Mouse (Mus musculus): ENCODE measurements at regions not wholly inside any gene's neighbourhood (a gene's known extent, or its start where the extent isn't known, plus 50 kb on each side); places are given as distances from the start of the nearest gene placed in this dataset.

DNA sequence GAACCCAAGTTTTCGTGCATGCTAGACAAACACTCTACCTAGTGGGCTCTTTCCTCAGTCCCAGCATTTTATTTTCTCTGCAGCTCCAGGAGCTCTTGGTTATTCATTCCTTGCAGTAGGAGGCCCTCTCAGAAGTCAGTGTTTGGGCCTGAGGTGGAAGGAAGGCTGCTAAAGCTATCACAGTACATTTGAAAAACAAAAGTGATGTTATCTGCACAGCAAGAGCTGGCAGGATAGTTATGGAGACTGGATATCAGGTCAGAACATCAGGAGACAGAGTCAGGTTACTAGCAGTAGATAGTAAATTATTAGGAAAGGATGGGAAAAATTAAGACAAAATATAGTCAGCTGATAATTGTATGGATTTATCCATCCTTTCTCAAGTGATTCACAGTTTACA is 152.2 kb downstream of the Mtx2 start:
- no peaks in the 10 kb centered on the region for H3K36me3 ChIP-seq (ENCODE audit: control insufficient read depth, insufficient read depth, low read length)
- 95% methylated on average over 1 of the region's 1 CpGs for WGBS
- TF ChIP-seq CTCF (IDR thresholded peaks at IDR 0.05; ENCODE audit: extremely low read depth, insufficient read length, insufficient replicate concordance, low read depth, low read length) (no peak), POLR2A (IDR thresholded peaks at IDR 0.05; ENCODE audit: low read depth, low read length) (no peak)
- H3K4me1 ChIP-seq (ENCODE audit: control insufficient read depth, insufficient read depth, insufficient read length, low read length): no peaks in the 10 kb centered on the region
- H3K27ac ChIP-seq (ENCODE audit: insufficient read depth, low read depth, low read length): no peak overlapping the region
- no peak overlapping the region for H3K4me3 ChIP-seq (ENCODE audit: low read depth, low read length)
- H3K27me3 ChIP-seq (ENCODE audit: control insufficient read depth, insufficient read depth, low read length): no peaks in the 10 kb centered on the region; the same call in 1 of the 2 replicates

DNA sequence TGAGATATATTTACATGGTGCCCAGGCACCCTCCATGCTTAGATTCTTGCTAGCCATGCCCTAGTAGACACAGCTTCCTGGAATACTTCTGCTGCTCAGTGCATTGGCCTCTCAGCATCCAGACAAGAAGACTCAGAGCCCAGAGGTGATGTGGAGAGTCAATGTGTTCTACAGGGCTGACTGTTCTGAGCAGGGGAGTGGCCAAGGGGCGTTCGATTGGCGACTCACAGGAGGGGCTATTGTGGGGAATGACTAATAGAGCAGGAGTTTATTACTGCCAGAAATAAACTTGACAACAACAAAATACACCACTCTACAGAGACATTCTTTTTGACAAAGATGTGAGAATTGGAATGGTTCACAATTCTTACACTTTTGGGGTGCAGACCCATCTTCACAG is 156.3 kb downstream of the Mtx2 start:
- Histone ChIP-seq H3K36me3 (ENCODE audit: control insufficient read depth, insufficient read depth, low read length) (no peaks in the 10 kb centered on the region), H3K27ac (ENCODE audit: insufficient read depth, low read depth, low read length) (no peak overlapping the region), H3K27me3 (ENCODE audit: control insufficient read depth, insufficient read depth, low read length) (no peaks in the 10 kb centered on the region), H3K4me3 (ENCODE audit: low read depth, low read length) (no peak overlapping the region), H3K4me1 (ENCODE audit: control insufficient read depth, insufficient read depth, insufficient read length, low read length) (no peaks in the 10 kb centered on the region)
- TF ChIP-seq CTCF (IDR thresholded peaks at IDR 0.05; ENCODE audit: extremely low read depth, insufficient read length, insufficient replicate concordance, low read depth, low read length): no peak
- TF ChIP-seq POLR2A (IDR thresholded peaks at IDR 0.05; ENCODE audit: low read depth, low read length): no peak
- WGBS: 82% methylated on average over 3 of the region's 3 CpGs

DNA sequence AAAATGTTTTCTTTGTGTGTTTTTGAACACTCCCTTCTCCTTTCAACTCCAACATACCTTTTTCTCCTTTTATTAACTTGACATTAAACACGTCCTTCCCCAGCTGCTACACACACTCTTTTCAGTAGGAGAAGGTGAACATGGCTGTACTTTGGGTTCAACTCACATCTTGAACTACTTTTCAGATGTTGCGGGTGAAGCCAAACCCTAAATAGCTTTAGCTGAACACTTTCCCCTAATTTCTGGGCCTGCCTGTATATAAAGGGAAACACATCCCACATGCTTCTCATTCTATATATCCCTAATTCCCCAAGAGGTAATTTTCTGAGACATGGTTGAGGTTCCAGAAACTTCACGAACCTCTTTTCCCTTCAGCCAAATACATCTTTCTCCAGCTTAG is 168.2 kb downstream of the Mtx2 start:
- H3K4me3 ChIP-seq (ENCODE audit: low read depth, low read length): no peak overlapping the region
- H3K27ac ChIP-seq (ENCODE audit: insufficient read depth, low read depth, low read length): no peak overlapping the region
- H3K4me1 ChIP-seq (ENCODE audit: control insufficient read depth, insufficient read depth, insufficient read length, low read length): no peaks in the 10 kb centered on the region
- TF ChIP-seq POLR2A (IDR thresholded peaks at IDR 0.05; ENCODE audit: low read depth, low read length) (no peak), CTCF (IDR thresholded peaks at IDR 0.05; ENCODE audit: extremely low read depth, insufficient read length, insufficient replicate concordance, low read depth, low read length) (no peak)
- H3K27me3 ChIP-seq (ENCODE audit: control insufficient read depth, insufficient read depth, low read length): no peaks in the 10 kb centered on the region
- no peaks in the 10 kb centered on the region for H3K36me3 ChIP-seq (ENCODE audit: control insufficient read depth, insufficient read depth, low read length)
- WGBS: 77% methylated on average over 3 of the region's 3 CpGs

DNA sequence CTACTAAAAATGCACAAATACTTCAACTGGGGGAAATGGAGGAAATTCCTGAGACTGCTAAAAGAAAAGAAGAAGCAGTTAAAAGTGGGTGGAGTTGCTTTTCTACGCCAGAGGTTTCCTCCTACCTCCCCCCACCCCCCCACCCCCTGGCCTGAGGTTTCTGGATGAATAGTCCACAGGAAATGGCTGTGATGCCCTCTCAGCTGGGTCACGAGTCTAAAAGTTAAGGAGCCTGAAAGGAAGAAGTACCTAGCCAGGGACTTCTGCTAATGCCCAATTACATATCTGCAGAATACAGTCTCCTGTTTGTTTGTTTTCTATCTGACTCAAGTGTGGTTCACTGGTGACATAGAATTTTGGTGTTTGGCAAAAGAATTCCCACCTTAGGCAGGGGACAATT is 169.4 kb downstream of the Mtx2 start:
- Histone ChIP-seq H3K27ac (ENCODE audit: insufficient read depth, low read depth, low read length) (no peak overlapping the region), H3K4me1 (ENCODE audit: control insufficient read depth, insufficient read depth, insufficient read length, low read length) (no peaks in the 10 kb centered on the region), H3K27me3 (ENCODE audit: control insufficient read depth, insufficient read depth, low read length) (no peaks in the 10 kb centered on the region), H3K36me3 (ENCODE audit: control insufficient read depth, insufficient read depth, low read length) (no peaks in the 10 kb centered on the region), H3K4me3 (ENCODE audit: low read depth, low read length) (no peak overlapping the region)
- 18% methylated on average over 2 of the region's 2 CpGs for WGBS
- TF ChIP-seq POLR2A (IDR thresholded peaks at IDR 0.05; ENCODE audit: low read depth, low read length): no peak
- TF ChIP-seq CTCF (IDR thresholded peaks at IDR 0.05; ENCODE audit: extremely low read depth, insufficient read length, insufficient replicate concordance, low read depth, low read length): no peak

DNA sequence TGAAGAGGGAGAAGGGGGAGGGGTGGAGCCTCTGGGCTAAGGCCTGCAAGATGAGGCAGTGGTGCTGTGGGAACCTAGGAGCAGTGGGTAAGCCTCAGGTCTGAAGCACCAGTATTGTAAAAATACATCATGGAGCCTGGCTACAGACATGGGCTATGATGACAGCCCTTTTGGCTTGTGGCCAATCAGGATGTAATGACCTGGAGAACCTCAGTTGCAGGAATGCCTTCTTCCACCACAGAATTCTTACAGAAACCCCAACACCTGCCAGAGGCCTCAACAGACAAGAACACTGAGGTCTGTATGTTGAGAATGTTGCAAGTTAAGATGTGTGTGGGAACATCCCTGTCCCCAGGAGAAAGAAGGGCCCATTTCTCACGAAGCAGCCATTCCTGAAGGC is 172.1 kb downstream of the Mtx2 start:
- Histone ChIP-seq H3K27me3 (ENCODE audit: control insufficient read depth, insufficient read depth, low read length) (no peaks in the 10 kb centered on the region), H3K4me3 (ENCODE audit: low read depth, low read length) (no peak overlapping the region), H3K27ac (ENCODE audit: insufficient read depth, low read depth, low read length) (no peak overlapping the region), H3K36me3 (ENCODE audit: control insufficient read depth, insufficient read depth, low read length) (no peaks in the 10 kb centered on the region), H3K4me1 (ENCODE audit: control insufficient read depth, insufficient read depth, insufficient read length, low read length) (no peaks in the 10 kb centered on the region)
- WGBS: 78% methylated on average over 1 of the region's 1 CpGs
- TF ChIP-seq POLR2A (IDR thresholded peaks at IDR 0.05; ENCODE audit: low read depth, low read length) (no peak), CTCF (IDR thresholded peaks at IDR 0.05; ENCODE audit: extremely low read depth, insufficient read length, insufficient replicate concordance, low read depth, low read length) (no peak)

DNA sequence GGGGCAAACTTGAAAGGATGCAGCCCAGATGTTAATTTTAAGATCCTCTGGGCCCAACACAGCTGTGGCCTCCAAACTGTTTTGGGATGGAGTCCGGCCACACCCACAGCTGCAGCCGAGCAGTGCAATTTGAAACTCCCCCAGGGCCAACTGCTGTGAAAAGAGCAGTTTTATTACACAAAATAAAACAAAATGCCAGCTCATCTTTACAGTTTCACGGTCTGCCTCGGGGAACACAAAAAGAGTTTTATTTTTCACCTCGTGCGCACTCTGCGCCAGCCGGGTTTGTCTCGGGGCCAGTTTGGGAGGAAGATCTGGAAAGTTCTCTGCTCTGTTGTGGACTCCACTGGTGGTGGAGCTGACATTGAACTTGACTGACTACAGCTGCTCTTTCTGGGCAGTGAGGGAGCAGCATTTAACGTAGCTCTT is 174.8 kb downstream of the Mtx2 start:
- H3K27ac ChIP-seq (ENCODE audit: insufficient read depth, low read depth, low read length): no peak overlapping the region
- no peaks in the 10 kb centered on the region for H3K36me3 ChIP-seq (ENCODE audit: control insufficient read depth, insufficient read depth, low read length)
- WGBS: 56% methylated on average over 10 of the region's 10 CpGs

DNA sequence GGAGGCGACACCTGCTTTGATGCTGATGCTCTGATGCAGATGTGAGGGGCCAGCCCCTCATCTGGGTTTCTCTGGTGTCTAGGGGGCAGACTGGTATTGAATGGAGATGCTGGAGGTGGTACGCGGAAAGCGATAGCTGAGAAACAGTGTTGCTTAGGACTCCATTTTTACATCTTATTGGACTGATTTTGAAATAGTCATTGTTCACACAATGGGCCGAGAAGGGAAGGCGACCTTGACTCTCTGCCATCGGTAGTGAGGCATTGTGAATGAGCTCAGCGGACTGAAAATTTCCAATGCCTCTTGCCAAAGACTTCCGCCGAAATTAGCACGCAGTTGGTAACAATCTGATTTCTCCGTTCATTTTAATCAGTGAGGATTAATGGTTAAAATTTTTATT is 177.0 kb downstream of the Mtx2 start:
- 88% methylated on average over 12 of the region's 12 CpGs for WGBS
- Histone ChIP-seq H3K27ac (ENCODE audit: insufficient read depth, low read depth, low read length) (no peak overlapping the region), H3K27me3 (ENCODE audit: control insufficient read depth, insufficient read depth, low read length) (no peaks in the 10 kb centered on the region), H3K4me3 (ENCODE audit: low read depth, low read length) (no peak overlapping the region), H3K4me1 (ENCODE audit: control insufficient read depth, insufficient read depth, insufficient read length, low read length) (no peaks in the 10 kb centered on the region), H3K36me3 (ENCODE audit: control insufficient read depth, insufficient read depth, low read length) (no peaks in the 10 kb centered on the region)
- TF ChIP-seq POLR2A (IDR thresholded peaks at IDR 0.05; ENCODE audit: low read depth, low read length) (no peak), CTCF (IDR thresholded peaks at IDR 0.05; ENCODE audit: extremely low read depth, insufficient read length, insufficient replicate concordance, low read depth, low read length) (no peak)

More for the DNA sequence above, 174.8 kb downstream of the Mtx2 start:
- H3K27me3 ChIP-seq (ENCODE audit: control insufficient read depth, insufficient read depth, low read length): no peaks in the 10 kb centered on the region
- no peaks in the 10 kb centered on the region for H3K4me1 ChIP-seq (ENCODE audit: control insufficient read depth, insufficient read depth, insufficient read length, low read length)
- no peak overlapping the region for H3K4me3 ChIP-seq (ENCODE audit: low read depth, low read length)
- no peak for TF ChIP-seq POLR2A (IDR thresholded peaks at IDR 0.05; ENCODE audit: low read depth, low read length)
- no peak for TF ChIP-seq CTCF (IDR thresholded peaks at IDR 0.05; ENCODE audit: extremely low read depth, insufficient read length, insufficient replicate concordance, low read depth, low read length)

DNA sequence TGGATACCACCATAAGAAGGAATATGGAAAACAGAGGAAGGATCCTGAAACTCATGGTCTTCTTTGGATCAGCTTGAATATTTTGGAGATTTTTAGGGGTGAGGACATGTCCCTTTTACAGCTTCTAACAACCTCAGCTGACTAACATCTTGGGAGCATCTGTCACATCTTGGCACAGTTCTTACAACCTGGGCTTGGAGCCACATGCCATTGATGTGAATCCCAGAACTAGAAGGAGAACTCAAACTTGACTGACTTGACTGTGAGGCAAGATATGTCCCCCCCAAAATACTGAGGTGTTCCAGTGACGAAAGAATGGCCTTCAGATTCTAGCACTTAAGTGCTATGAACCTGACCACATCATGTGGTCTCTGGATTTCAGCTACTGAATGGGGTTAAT is 182.5 kb downstream of the Mtx2 start:
- H3K27ac ChIP-seq (ENCODE audit: insufficient read depth, low read depth, low read length): no peak overlapping the region
- no peak overlapping the region for H3K4me3 ChIP-seq (ENCODE audit: low read depth, low read length)
- TF ChIP-seq CTCF (IDR thresholded peaks at IDR 0.05; ENCODE audit: extremely low read depth, insufficient read length, insufficient replicate concordance, low read depth, low read length): no peak
- TF ChIP-seq POLR2A (IDR thresholded peaks at IDR 0.05; ENCODE audit: low read depth, low read length): no peak
- WGBS: 72% methylated on average over 1 of the region's 1 CpGs
- H3K4me1 ChIP-seq (ENCODE audit: control insufficient read depth, insufficient read depth, insufficient read length, low read length): peaks cover 4% of the 10 kb centered on the region
- no peaks in the 10 kb centered on the region for H3K36me3 ChIP-seq (ENCODE audit: control insufficient read depth, insufficient read depth, low read length)
- H3K27me3 ChIP-seq (ENCODE audit: control insufficient read depth, insufficient read depth, low read length): no peaks in the 10 kb centered on the region

Measured in small intestine, adult 2 months (tissue).